Mouse (Mus musculus): ENCODE measurements around the gene Best2. TPM values are rescaled to one million over a fixed set of nuclear protein-coding genes. Genes with fewer than 3 reads are reported as not detected.
A peak's percentile ranks its signal among the peaks of the same experiment; 100 is the strongest.

The Best2 gene
- total RNA-seq, 2 experiments from 2014 or later = not detected

DNA sequence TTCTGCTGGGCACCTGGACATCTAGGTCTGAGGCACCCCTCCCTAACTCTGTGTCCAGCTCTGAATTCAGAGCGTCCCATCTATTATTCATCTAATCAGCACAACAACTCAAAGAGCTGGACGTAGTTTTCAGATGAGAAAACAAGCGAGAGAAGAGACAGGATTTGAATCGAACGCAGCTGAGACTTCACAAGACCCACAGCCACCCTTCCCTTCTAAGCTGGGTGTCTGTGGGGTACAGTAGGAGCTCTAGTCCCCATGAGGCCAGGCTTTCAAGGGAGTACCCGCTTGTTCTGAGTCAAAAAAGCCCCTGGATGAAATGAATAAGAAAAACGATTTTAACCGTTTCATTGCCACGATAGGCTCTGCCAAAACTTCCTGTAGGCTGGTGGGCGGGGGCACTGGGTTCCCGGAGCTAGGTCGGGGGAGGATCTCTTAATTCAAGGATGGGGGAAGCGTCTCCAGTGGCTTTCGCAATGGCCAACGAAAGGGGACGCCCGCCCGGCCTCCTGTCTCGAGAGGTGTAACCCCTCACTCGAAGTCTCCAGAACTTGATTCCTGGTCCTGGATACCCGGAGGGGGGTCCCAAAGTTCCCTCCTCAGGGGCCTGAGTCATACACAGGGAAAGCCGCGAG is 29.2 kb downstream of the Best2 start:
- intact Hi-C loops (cut with DNase I) = no loop called here
- no peak for DNase-seq

DNA sequence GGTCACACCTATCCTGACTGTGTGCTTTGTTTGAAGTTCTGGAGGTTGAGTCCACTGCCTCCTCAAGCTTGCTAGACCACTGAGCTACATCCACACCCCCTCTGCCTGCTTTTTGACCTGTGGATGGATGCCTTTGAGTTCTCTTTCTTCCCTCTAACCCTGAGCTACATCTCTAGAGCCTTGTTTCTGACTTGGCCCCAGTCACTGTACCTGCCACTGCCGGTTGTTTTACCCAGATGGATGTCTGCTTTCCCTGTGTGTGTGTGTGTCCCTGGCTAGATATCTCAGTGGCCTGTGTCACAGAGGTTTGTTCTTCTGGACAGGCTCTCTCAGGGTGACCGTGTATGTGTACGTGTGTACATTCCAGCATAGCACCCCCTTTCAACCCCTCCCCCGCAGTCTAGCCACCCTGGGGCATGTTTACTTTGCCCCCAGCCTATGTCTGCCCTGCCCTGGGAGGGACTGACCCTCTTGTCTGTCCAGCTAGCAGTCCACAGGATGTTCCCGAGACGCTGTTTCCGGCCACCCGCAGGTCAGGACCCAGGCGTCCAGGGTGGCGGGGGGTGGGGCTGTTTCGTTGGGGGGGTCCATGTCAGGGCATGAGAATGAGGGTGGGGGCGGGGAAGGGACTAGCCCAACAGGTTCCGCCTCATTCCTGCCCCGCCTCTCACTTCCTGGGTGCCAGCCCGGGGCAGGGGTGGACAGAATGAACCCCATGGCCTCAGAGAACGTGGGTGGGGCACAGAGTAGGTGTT is 29.9 kb downstream of the Best2 start:
- intact Hi-C loops (cut with DNase I) = no loop called here
- no peak for DNase-seq

GRCm38 (mm10) chr8:84982499-84983011 is 31.8 kb downstream of the Best2 start:
- intact Hi-C loops (cut with DNase I) = no loop called here
- DNase-seq = no peak

DNA sequence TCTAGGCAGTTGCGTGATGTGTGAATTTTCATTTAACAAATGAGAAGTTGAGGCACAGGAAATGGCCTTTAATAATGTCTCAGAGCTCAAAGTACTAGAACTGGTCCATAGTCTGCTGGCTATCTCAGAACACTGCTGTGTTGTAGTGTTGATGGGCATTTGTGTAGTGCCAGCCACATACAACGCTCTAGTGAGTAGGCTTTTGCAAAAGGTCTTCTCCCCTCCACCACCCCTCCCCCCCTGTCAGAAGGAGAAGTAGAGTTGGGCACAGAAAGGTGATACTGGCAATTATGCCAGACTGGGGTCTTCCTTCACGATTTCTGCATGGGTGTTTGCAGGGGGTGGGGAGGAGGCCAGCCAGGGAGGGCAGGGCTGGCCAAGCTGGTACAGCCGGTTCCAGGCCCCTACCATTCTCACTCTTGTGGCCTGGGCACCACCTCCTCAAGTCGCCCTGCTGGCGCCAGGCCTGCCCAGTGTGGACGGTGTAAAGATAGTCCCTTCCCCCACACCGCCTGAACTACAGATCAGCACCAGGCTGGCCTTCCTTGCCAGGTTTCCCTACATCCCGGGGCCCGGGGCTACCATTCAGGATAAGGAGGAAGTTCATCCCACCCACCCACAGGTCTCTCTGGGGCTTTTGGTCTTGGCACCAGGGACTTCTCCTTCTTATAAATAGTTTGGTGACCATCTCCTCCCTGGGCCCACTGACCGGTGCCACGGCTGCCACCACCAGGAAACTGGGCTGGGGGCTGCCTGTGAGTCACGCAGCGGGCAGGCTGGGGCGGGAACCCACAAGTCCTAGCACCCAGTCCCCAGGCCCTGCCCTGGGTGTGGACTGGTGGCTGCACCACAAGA is 32.5 kb downstream of the Best2 start:
- intact Hi-C loops (cut with DNase I) = no loop called here
- no peak for DNase-seq

GRCm38 (mm10) chr8:84980622-84981358 is 33.5 kb downstream of the Best2 start:
- peak; percentile 87 to 88 for DNase-seq
- intact Hi-C loops (cut with DNase I) = no loop called here

DNA sequence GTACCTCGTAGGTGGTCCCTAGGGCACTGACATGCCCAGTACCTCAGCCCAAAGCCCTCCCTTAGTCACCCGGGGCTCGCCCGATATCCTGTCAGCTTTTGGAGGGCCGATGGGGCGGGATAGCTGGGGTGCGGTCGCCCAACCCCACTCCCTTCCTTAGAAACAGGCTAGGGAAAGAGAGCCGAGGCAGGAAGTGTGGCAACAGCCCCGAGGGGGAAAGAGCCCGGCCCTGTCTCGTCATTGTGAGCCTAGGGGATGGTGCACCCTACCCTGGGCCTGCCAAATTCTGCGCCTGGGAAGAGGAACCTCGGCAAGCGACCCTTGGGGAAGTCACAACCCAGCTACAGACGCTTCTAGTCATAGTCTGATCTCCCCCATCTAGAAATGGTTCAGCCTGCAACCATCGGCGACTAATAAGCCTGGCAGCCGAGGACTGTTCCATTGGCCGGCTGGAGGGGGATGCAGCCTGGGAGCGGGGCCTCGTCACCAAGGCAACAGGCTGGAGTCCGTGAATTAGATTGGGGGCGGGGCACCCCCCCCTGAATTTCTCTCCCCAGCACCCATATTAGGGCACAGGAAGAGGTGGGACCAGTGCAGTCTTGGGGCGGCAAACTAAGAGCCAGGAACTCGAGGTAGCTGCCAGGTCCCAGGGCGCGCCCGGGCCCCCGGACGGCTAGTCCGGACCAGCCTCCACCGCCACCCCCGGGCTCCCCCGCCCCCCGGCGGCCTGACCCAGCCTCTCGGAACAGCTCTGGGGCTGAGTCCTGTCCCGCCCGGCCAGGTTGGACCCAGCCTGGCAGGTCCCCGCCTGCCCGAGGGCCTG is 34.5 kb downstream of the Best2 start:
- DNase-seq = peak; percentile 93 to 95
- intact Hi-C loops (cut with DNase I) = loop anchor here (5.0 kb wide), 1 partner anchor 318 kb away; the partner anchor contains the start of gene Ier2

- intact Hi-C loops (cut with DNase I) = loop anchor here (5.0 kb wide), 1 partner anchor 316 kb away; the partner anchor contains the start of gene Ier2
- DNase-seq = peak; percentile 96
Observed at GRCm38 (mm10) chr8:84978248-84978940, 35.9 kb downstream of the Best2 start, which contains the start of gene Junb. TSS of gene Junb (minus strand) at chr8:84978718.

GRCm38 (mm10) chr8:84977435-84978247 is 36.7 kb downstream of the Best2 start:
- DNase-seq = peak; percentile 76 to 79
- intact Hi-C loops (cut with DNase I) = loop anchor here (5.0 kb wide), 1 partner anchor 315 kb away; the partner anchor contains the start of gene Ier2

GRCm38 (mm10) chr8:84976763-84977434 is 37.4 kb downstream of the Best2 start:
- intact Hi-C loops (cut with DNase I) = loop anchor here (5.0 kb wide), 1 partner anchor 315 kb away; the partner anchor contains the start of gene Ier2
- DNase-seq = peak in 1 of 2 experiments; percentile 47

- DNase-seq = peak; percentile 98
- intact Hi-C loops (cut with DNase I) = loop anchor here (5.0 kb wide), 1 partner anchor 314 kb away; the partner anchor contains the start of gene Ier2
Observed at GRCm38 (mm10) chr8:84976031-84976762, 38.1 kb downstream of the Best2 start.

DNA sequence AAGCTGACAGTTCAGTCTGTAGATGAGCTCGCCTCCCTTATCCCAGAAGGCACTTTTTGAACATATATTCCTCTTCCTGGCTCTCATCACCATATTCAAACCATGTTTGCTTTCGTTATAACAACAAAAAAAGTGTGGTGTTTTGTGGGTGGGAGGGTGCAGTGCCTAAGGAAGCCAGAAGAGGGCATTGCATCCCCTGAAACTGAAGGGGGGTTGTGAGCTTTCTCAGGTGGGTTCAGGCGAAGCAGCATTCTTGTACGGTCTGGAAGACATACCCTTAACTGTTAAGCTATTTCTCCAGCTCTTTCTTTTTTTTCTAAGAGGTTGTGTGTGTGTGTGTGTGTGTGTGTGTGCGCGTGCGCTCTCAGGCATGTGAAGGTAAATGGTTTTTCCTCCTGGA is 38.9 kb downstream of the Best2 start:
- intact Hi-C loops (cut with DNase I) = loop anchor here (2.0 to 5.0 kb wide), 2 partner anchors 49 to 313 kb away; partner anchors contain the start of genes Asna1 and Ier2
- DNase-seq = peak; percentile 69 to 82

GRCm38 (mm10) chr8:84974543-84975142 is 39.7 kb downstream of the Best2 start:
- no peak for DNase-seq
- intact Hi-C loops (cut with DNase I) = loop anchor here (1.0 to 5.0 kb wide), 3 partner anchors 16 to 312 kb away; partner anchors contain the start of genes Asna1, Hook2 and Ier2

DNA sequence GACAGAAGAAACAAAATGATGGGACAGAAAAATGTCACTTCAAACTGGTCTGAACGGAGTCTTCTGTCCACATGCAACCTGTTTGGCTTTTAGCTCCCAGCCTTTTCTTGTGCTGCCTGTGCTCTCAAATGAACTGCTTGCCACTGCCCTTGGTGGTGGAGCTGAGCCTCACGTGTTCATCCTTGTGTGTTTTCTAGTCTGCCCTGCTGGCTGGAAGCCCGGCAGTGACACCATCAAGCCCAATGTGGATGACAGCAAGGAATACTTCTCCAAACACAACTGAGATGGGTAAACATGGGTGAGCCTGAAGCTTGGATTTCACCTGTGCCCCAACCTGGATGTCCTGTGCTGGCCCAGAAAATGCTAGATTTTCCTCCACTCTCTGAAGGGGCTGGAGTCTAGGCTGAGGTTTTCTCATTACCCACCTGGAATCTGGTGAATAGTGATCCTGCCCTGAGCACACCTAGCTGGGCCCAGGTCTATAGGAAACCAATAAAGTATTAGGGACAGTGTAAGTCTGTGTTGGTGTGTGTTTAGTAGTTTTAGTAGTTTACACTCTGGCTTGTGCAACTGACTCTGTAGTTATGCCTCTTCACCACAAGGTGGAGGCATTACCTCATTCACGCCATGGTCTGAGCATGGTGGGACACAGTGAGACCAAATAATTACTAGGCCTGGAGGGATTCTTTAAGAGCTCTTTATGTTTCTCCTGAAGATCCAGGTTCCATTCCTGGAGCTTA is 40.4 kb downstream of the Best2 start:
- DNase-seq = peak; percentile 78 to 82
- intact Hi-C loops (cut with DNase I) = loop anchor here (1.0 to 2.0 kb wide), 2 partner anchors 16 to 51 kb away; partner anchors contain the start of genes Asna1 and Hook2

DNA sequence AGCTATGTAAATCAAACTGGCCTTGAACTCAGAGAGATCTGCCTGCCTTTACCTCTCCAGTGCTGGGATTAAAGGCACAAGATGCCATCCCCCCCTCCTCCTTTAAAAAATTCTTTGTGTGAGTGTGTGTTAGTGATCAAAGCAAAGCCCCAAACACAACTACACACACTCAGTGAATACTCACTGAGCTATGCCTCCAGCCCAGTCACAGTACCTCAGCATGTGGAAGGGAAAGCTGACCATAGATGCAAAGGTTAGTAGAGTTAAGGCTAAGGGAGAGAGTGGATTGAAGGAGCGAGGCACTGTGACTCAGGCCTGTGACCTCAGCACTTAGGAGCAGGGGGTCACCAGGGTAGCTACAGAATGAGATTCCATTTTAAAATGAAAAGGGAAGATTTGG is 41.3 kb downstream of the Best2 start:
- no peak for DNase-seq
- intact Hi-C loops (cut with DNase I) = no loop called here

- intact Hi-C loops (cut with DNase I) = no loop called here
- no peak for DNase-seq
Observed at GRCm38 (mm10) chr8:84970913-84971312, 43.4 kb downstream of the Best2 start.
